Mouse (Mus musculus): ENCODE data around the gene Gm10644. TPM values are rescaled to one million over a fixed set of nuclear protein-coding genes. Genes with fewer than 3 reads are reported as not detected.
"Not testable (repeated sequence)": the region's sequence is repeated elsewhere in the genome, so short reads cannot be mapped to it uniquely, and the experiment has no call there.

Gm10644 gene
- polyA plus RNA-seq, 1 experiment from 2014 or later = 0.63 TPM

GRCm38 (mm10) chr8:83996567-83997505, 41.8 kb upstream of the Gm10644 start:
- ATAC-seq (ENCODE audit: insufficient number of reproducible peaks, insufficient read depth, low FRiP score, low TSS enrichment, low read depth) = peak; percentile 79
- Histone ChIP-seq H3K27me3 (0 out of 2 replicates have a peak, but pooled peaks cover 5% of the 10 kb centered on the region), H3K4me2 (peak overlapping the region; percentile 86), H3K9me3 (no peaks in the 10 kb centered on the region), H3K4me1 (peaks cover 34% of the 10 kb centered on the region), H3K4me3 (peak overlapping the region; percentile 82), H3K9ac (peak overlapping the region; percentile 90), H3K36me3 (peaks cover 44% of the 10 kb centered on the region), H3K27ac (peak overlapping the region; percentile 99)
- WGBS = under 1% methylated on average over 53 of the region's 103 CpGs

DNA sequence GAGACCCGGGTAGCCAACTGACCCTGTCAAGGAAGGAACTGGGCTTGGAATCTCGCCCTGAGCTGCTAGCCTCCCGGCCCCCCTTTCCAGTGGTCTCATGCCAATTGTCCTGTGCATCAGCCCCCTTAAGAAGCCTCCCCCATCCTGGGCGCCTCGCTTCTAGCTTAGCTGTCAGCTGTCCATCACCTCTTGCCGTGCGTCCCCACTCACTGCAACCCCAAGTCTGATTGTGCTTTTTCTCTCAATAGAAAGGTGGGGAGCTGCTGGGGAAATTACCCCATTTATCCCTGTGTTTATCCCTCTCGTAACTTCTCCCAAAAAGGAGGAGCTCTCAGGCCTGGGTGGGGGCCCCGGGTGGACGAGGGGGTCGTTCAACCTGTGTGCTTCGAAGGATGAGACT, 41.0 kb upstream of the Gm10644 start:
- 14% methylated on average over 12 of the region's 12 CpGs for WGBS
- no peaks in the 10 kb centered on the region for H3K27me3 ChIP-seq
- H3K4me2 ChIP-seq = peak overlapping the region; percentile 86
- peak overlapping the region; percentile 89 for H3K9ac ChIP-seq
- H3K4me1 ChIP-seq = peaks cover 26% of the 10 kb centered on the region
- no peaks in the 10 kb centered on the region for H3K9me3 ChIP-seq
- ATAC-seq (ENCODE audit: insufficient number of reproducible peaks, insufficient read depth, low FRiP score, low TSS enrichment, low read depth) = no peak
- H3K36me3 ChIP-seq = peaks cover 44% of the 10 kb centered on the region
- H3K4me3 ChIP-seq = peak overlapping the region; percentile 82
- peak overlapping the region; percentile 99 for H3K27ac ChIP-seq

DNA sequence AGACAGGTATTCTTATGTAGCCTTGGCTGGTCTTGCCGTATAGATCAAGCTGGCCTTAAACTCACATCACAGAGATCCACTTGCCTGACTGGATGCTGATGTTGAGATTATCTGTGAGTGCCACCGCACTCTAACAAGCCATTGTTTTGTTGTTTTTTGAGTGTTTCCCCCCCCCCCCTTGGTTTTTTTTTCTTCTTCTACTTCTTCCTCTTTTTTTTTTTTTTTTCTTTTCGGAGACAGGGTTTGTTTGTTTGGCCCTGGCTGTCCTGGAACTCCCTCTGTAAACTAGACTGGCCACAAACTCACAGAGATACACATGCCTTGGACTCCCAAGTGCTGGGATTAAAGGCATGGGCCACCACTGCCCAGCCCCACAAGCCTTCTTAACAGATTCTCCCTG, 39.0 kb upstream of the Gm10644 start:
- H3K4me3 ChIP-seq = no peak overlapping the region
- no peak overlapping the region for H3K27ac ChIP-seq
- H3K4me2 ChIP-seq = no peak overlapping the region
- no peak for ATAC-seq (ENCODE audit: insufficient number of reproducible peaks, insufficient read depth, low FRiP score, low TSS enrichment, low read depth)
- H3K36me3 ChIP-seq = peaks cover 52% of the 10 kb centered on the region
- H3K4me1 ChIP-seq = peaks cover 12% of the 10 kb centered on the region
- 84% methylated on average over 3 of the region's 3 CpGs for WGBS
- no peaks in the 10 kb centered on the region for H3K9me3 ChIP-seq
- H3K27me3 ChIP-seq = no peaks in the 10 kb centered on the region
- H3K9ac ChIP-seq = no peak overlapping the region

- Histone ChIP-seq H3K27me3 (no peaks in the 10 kb centered on the region), H3K27ac (no peak overlapping the region), H3K9me3 (no peaks in the 10 kb centered on the region), H3K4me2 (no peak overlapping the region), H3K4me1 (peaks cover 7% of the 10 kb centered on the region), H3K36me3 (peaks cover 67% of the 10 kb centered on the region), H3K4me3 (no peak overlapping the region), H3K9ac (no peak overlapping the region)
- WGBS = 82% methylated on average over 2 of the region's 2 CpGs
- ATAC-seq (ENCODE audit: insufficient number of reproducible peaks, insufficient read depth, low FRiP score, low TSS enrichment, low read depth) = no peak
Observed at GRCm38 (mm10) chr8:83992488-83992887, 37.5 kb upstream of the Gm10644 start.

DNA sequence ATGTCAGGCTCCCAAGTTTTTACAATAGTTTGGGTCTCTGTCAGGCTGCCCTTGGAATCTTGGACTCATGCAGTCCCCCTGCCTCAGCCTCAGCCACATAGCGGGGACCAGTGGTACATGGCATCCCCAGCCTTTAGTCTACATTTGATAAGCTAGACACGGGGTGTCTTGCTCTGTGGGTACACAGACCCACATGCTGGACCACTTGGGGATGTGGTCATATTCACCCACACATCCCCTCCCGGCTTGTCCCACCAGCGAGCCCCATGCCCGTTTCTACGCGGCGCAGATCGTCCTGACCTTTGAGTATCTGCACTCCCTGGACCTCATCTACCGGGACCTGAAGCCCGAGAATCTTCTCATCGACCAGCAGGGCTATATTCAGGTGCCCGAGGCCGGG, 35.2 kb upstream of the Gm10644 start:
- Histone ChIP-seq H3K4me1 (no peaks in the 10 kb centered on the region), H3K27me3 (no peaks in the 10 kb centered on the region), H3K4me3 (no peak overlapping the region), H3K27ac (no peak overlapping the region), H3K4me2 (no peak overlapping the region), H3K9me3 (no peaks in the 10 kb centered on the region), H3K36me3 (peaks cover 88% of the 10 kb centered on the region), H3K9ac (no peak overlapping the region)
- ATAC-seq (ENCODE audit: insufficient number of reproducible peaks, insufficient read depth, low FRiP score, low TSS enrichment, low read depth) = no peak
- WGBS = 92% methylated on average over 14 of the region's 14 CpGs

- no peaks in the 10 kb centered on the region for H3K9me3 ChIP-seq
- no peak overlapping the region for H3K27ac ChIP-seq
- H3K4me3 ChIP-seq = no peak overlapping the region
- no peak overlapping the region for H3K4me2 ChIP-seq
- no peaks in the 10 kb centered on the region for H3K4me1 ChIP-seq
- H3K36me3 ChIP-seq = peaks cover 88% of the 10 kb centered on the region
- 88% methylated on average over 7 of the region's 7 CpGs for WGBS
- ATAC-seq (ENCODE audit: insufficient number of reproducible peaks, insufficient read depth, low FRiP score, low TSS enrichment, low read depth) = no peak
- H3K9ac ChIP-seq = no peak overlapping the region
- H3K27me3 ChIP-seq = no peaks in the 10 kb centered on the region
Observed at GRCm38 (mm10) chr8:83989243-83989642, 34.2 kb upstream of the Gm10644 start.

DNA sequence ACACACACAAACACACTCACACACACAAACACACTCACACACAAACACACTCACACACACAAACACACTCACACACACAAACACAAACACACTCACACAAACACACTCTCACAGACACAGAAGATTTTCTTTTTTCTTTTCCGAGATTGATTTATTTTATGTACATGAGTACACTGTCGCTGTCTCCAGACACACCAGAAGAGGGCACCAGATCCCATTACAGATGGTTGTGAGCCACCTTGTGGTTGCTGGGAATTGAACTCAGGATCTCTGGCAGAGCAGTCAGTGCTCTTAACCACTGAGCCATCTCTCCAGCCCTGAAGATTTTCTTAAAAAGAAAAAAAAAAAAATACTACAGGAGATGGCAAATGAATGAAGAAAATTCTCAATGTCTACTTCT, 28.2 kb upstream of the Gm10644 start:
- not testable (repeated sequence) for H3K4me1 ChIP-seq; H3K9ac ChIP-seq; H3K27ac ChIP-seq; ATAC-seq (ENCODE audit: insufficient number of reproducible peaks, insufficient read depth, low FRiP score, low TSS enrichment, low read depth); H3K9me3 ChIP-seq; H3K4me3 ChIP-seq; H3K4me2 ChIP-seq; H3K27me3 ChIP-seq
- WGBS = 98% methylated on average over 2 of the region's 2 CpGs
- H3K36me3 ChIP-seq = peaks cover 84% of the 10 kb centered on the region

GRCm38 (mm10) chr8:83982449-83982848, 27.4 kb upstream of the Gm10644 start:
- no peak overlapping the region for H3K4me3 ChIP-seq
- H3K27ac ChIP-seq = no peak overlapping the region
- WGBS = 90% methylated on average over 4 of the region's 4 CpGs
- no peaks in the 10 kb centered on the region for H3K9me3 ChIP-seq
- H3K4me2 ChIP-seq = no peak overlapping the region
- peaks cover 80% of the 10 kb centered on the region for H3K36me3 ChIP-seq
- no peak overlapping the region for H3K9ac ChIP-seq
- peaks cover 6% of the 10 kb centered on the region for H3K4me1 ChIP-seq
- H3K27me3 ChIP-seq = no peaks in the 10 kb centered on the region
- ATAC-seq (ENCODE audit: insufficient number of reproducible peaks, insufficient read depth, low FRiP score, low TSS enrichment, low read depth) = no peak

DNA sequence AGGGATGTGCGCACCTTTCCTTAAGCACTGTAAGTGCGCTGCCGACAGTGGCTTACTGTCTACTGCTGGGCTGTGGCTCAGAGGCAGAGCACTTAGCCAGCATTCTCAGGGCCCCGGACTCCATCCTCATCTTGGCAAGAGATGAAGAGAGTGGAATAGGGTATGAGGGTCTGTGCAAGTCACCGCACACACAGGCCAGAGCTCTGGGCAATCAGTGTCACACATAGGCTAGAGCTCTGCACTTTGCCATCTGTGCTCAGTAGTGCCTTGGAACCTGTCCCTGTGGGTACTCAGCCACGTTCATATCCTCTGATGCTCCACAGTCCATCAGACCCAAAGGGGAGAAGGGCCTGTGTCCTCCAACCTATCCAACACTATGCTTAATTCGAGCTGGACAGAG, 26.5 kb upstream of the Gm10644 start:
- no peaks in the 10 kb centered on the region for H3K9me3 ChIP-seq
- no peak for ATAC-seq (ENCODE audit: insufficient number of reproducible peaks, insufficient read depth, low FRiP score, low TSS enrichment, low read depth)
- no peaks in the 10 kb centered on the region for H3K27me3 ChIP-seq
- H3K36me3 ChIP-seq = peaks cover 71% of the 10 kb centered on the region
- WGBS = 94% methylated on average over 7 of the region's 7 CpGs
- no peak overlapping the region for H3K27ac ChIP-seq
- no peak overlapping the region for H3K9ac ChIP-seq
- no peak overlapping the region for H3K4me2 ChIP-seq
- peaks cover 15% of the 10 kb centered on the region for H3K4me1 ChIP-seq
- no peak overlapping the region for H3K4me3 ChIP-seq

DNA sequence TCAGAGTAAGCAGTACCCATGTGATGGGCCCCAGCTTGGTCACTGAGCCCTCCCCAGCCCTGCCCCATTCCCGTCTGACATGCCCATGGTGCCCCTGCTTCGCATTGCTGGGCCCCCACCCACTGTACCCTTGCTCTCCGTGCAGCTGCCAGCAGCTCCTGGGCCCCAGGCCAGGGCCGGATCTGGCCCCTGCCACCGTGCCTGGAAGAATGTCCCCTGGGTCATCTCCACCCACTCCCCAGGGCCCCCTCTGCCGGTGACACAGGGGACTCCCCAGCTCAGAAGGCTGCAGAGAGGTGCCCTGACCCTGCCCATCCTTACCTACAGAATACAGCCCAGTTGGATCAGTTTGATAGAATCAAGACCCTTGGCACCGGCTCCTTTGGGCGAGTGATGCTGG, 25.8 kb upstream of the Gm10644 start:
- Histone ChIP-seq H3K27me3 (no peaks in the 10 kb centered on the region), H3K4me3 (no peak overlapping the region), H3K9me3 (no peaks in the 10 kb centered on the region), H3K9ac (no peak overlapping the region), H3K36me3 (peaks cover 64% of the 10 kb centered on the region), H3K4me2 (no peak overlapping the region), H3K4me1 (peaks cover 18% of the 10 kb centered on the region), H3K27ac (no peak overlapping the region)
- 83% methylated on average over 8 of the region's 8 CpGs for WGBS
- no peak for ATAC-seq (ENCODE audit: insufficient number of reproducible peaks, insufficient read depth, low FRiP score, low TSS enrichment, low read depth)

GRCm38 (mm10) chr8:83980250-83980649, 25.2 kb upstream of the Gm10644 start:
- H3K27ac ChIP-seq = no peak overlapping the region
- no peaks in the 10 kb centered on the region for H3K27me3 ChIP-seq
- H3K4me1 ChIP-seq = peaks cover 18% of the 10 kb centered on the region
- H3K4me2 ChIP-seq = no peak overlapping the region
- no peaks in the 10 kb centered on the region for H3K9me3 ChIP-seq
- peaks cover 59% of the 10 kb centered on the region for H3K36me3 ChIP-seq
- WGBS = 81% methylated on average over 1 of the region's 1 CpGs
- H3K9ac ChIP-seq = no peak overlapping the region
- no peak for ATAC-seq (ENCODE audit: insufficient number of reproducible peaks, insufficient read depth, low FRiP score, low TSS enrichment, low read depth)
- no peak overlapping the region for H3K4me3 ChIP-seq

DNA sequence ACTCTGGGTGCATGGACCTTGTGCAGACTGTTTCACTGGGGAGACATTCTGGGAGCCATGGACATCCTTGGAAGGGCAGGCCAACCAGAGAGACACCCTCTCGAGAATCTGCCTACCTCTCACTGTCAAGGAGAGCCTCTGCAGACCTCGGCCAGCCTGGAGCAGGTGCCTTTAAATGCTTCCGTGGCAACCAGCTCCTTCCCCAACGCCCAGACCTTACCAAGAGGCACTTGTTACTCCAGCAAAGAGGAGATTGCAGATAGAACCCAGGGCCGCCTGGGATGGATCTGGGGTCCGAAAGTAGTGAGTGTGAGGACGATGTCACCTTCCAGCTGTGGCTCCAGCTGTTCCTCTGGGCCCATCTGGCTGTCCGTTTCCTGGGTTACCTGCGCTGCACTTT, 23.2 kb upstream of the Gm10644 start:
- Histone ChIP-seq H3K9me3 (no peaks in the 10 kb centered on the region), H3K4me1 (peaks cover 31% of the 10 kb centered on the region), H3K27ac (0 out of 2 replicates have a peak overlapping the region, but pooled peaks have one; percentile 7), H3K27me3 (no peaks in the 10 kb centered on the region), H3K9ac (peak overlapping the region; percentile 40), H3K36me3 (peaks cover 41% of the 10 kb centered on the region), H3K4me3 (no peak overlapping the region), H3K4me2 (no peak overlapping the region)
- ATAC-seq (ENCODE audit: insufficient number of reproducible peaks, insufficient read depth, low FRiP score, low TSS enrichment, low read depth) = no peak
- WGBS = 75% methylated on average over 9 of the region's 9 CpGs
